In the genomic region with DNA sequence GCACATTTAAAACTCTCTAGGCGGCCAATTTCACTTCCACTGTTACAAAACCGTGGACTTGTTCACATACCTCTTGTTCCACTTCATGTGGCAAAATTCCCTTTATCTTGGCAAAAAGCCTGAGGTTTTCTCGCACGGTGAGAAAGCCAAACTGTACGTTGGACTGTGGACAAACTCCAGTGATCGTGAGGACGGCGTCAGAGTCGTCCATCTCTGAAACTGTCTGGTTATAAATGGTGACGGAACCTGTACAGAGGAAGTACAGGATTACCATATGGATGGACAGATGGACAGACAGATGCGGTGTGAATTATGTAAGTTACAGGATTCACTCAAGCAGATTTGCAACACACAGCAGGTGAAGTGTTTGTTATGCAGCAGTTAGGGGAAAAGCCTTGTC, we compare ENCODE assay signal across 17 mouse cellular contexts. TPM values are rescaled to one million over a fixed set of nuclear protein-coding genes. Genes with fewer than 3 reads are reported as not detected.
DNase-seq lines count a peak whose midpoint lies in the region; ATAC-seq and TF ChIP-seq lines count a peak whose summit lies in the region.
"Had no signal": no experiment of that assay in that cellular context is flagged by ENCODE, and none has a peak within 500 bp of the region (broad histone marks: within the 10 kb centered on the region; RNA-seq: fewer than 3 reads in every experiment).

No protein-coding gene starts in this region.

- ATAC-seq in hindbrain, postnatal 0 days, result no peak
- no peak for ATAC-seq in hindbrain, embryonic 11.5 days (ENCODE audit: low FRiP score)
- ATAC-seq in liver, embryonic 11.5 days (replicated peaks; ENCODE audit: low FRiP score), result no peak

- peak; percentile 2 for DNase-seq in hindbrain, postnatal 0 days (ENCODE audit: low spot score)
- no peak for DNase-seq in hindbrain, embryonic 11.5 days (ENCODE audit: low spot score)
- peak; percentile 95 for DNase-seq in liver, adult 2 months (ENCODE audit: extremely low read depth, low read depth, low spot score)
- no peak for DNase-seq in liver, embryonic 11.5 days (ENCODE audit: low spot score)
- peak; percentile 47 for DNase-seq in brain, embryonic 14.5 days (ENCODE audit: low read depth)
- peak; percentile 32 to 35 for DNase-seq in kidney, postnatal 25 days
- no peak for DNase-seq in embryo, embryonic 9.5 days (ENCODE audit: extremely low spot score)
- DNase-seq: adrenal gland, postnatal 25 days; heart, adult 18-20 months; right cerebral cortex, postnatal 14 days had no signal

- H3K9me3 ChIP-seq in hindbrain, postnatal 0 days (ENCODE audit: low read length), result no peaks in the 10 kb centered on the region
- H3K9me3 ChIP-seq in hindbrain, embryonic 11.5 days (ENCODE audit: control insufficient read depth, low read length), result no peaks in the 10 kb centered on the region
- no peaks in the 10 kb centered on the region for H3K9me3 ChIP-seq in liver, embryonic 11.5 days (ENCODE audit: control insufficient read depth, low read length)
- H3K9me3 ChIP-seq: embryonic facial prominence, embryonic 13.5 days; forebrain, embryonic 10.5 days; midbrain, embryonic 10.5 days had no signal

- no peaks in the 10 kb centered on the region for H3K4me1 ChIP-seq in hindbrain, postnatal 0 days (ENCODE audit: insufficient read depth, low read length)
- no peaks in the 10 kb centered on the region for H3K4me1 ChIP-seq in hindbrain, embryonic 11.5 days (replicated peaks; ENCODE audit: control insufficient read depth, insufficient read depth, low read length)
- no peaks in the 10 kb centered on the region; the same call in 1 of the 2 replicates for H3K4me1 ChIP-seq in liver, adult 2 months (ENCODE audit: control insufficient read depth, insufficient read depth, low read length)
- H3K4me1 ChIP-seq in liver, embryonic 11.5 days (replicated peaks; ENCODE audit: control insufficient read depth, insufficient read depth, low read length), result no peaks in the 10 kb centered on the region
- H3K4me1 ChIP-seq: embryonic facial prominence, embryonic 13.5 days; forebrain, embryonic 10.5 days; midbrain, embryonic 10.5 days had no signal

- TF ChIP-seq CTCF in hindbrain, postnatal 0 days (IDR thresholded peaks at IDR 0.05; ENCODE audit: low read depth), result no peak
- TF ChIP-seq CTCF in liver, adult 2 months (IDR thresholded peaks at IDR 0.05; ENCODE audit: low read depth, low read length), result no peak
- TF ChIP-seq CTCF in brain, embryonic 14.5 days (IDR thresholded peaks at IDR 0.05; ENCODE audit: borderline replicate concordance, extremely low read depth, insufficient read depth, insufficient read length), result no peak

- no peaks in the 10 kb centered on the region for H3K79me2 ChIP-seq in liver, adult 2 months (ENCODE audit: control insufficient read depth, insufficient read depth, low read length)

- TF ChIP-seq POLR2A in liver, adult 2 months (IDR thresholded peaks at IDR 0.05; ENCODE audit: extremely low read depth, insufficient read depth, low read length), result no peak
- no peak for TF ChIP-seq POLR2A in brain, embryonic 14.5 days (IDR thresholded peaks at IDR 0.05; ENCODE audit: borderline replicate concordance, extremely low read depth, insufficient read depth, insufficient read length, poor library complexity, severe bottlenecking)

- H3K4me3 ChIP-seq in hindbrain, postnatal 0 days (ENCODE audit: low read length), result no peak overlapping the region
- H3K4me3 ChIP-seq in hindbrain, embryonic 11.5 days (ENCODE audit: low read depth, low read length), result no peak overlapping the region
- peak overlapping the region; percentile 27 for H3K4me3 ChIP-seq in liver, adult 2 months (ENCODE audit: insufficient read depth, low read depth, low read length)
- no peak overlapping the region for H3K4me3 ChIP-seq in liver, embryonic 11.5 days (ENCODE audit: low read depth, low read length)
- H3K4me3 ChIP-seq: embryonic facial prominence, embryonic 13.5 days; forebrain, embryonic 10.5 days; midbrain, embryonic 10.5 days; myocyte had no signal

- no peak overlapping the region for H3K27ac ChIP-seq in hindbrain, postnatal 0 days
- H3K27ac ChIP-seq in hindbrain, embryonic 11.5 days (ENCODE audit: low read depth, low read length), result no peak overlapping the region
- H3K27ac ChIP-seq in liver, adult 2 months (replicated peaks; ENCODE audit: insufficient read depth, low read depth, low read length), result peak overlapping the region; percentile 14; the same call in 1 of the 2 replicates
- H3K27ac ChIP-seq in liver, embryonic 11.5 days (ENCODE audit: low read depth, low read length), result no peak overlapping the region
- H3K27ac ChIP-seq: embryonic facial prominence, embryonic 13.5 days; forebrain, embryonic 10.5 days; hindbrain, embryonic 14.5 days; liver, embryonic 14.5 days; midbrain, embryonic 10.5 days had no signal

- no peak overlapping the region for H3K4me2 ChIP-seq in hindbrain, postnatal 0 days (ENCODE audit: low read depth, low read length)
- no peak overlapping the region for H3K4me2 ChIP-seq in hindbrain, embryonic 11.5 days (replicated peaks; ENCODE audit: low read depth, low read length)
- no peak overlapping the region for H3K4me2 ChIP-seq in liver, embryonic 11.5 days
- H3K4me2 ChIP-seq: embryonic facial prominence, embryonic 13.5 days; hindbrain, embryonic 14.5 days had no signal

- H3K9ac ChIP-seq in hindbrain, postnatal 0 days (replicated peaks; ENCODE audit: low read length), result no peak overlapping the region
- H3K9ac ChIP-seq in hindbrain, embryonic 11.5 days (ENCODE audit: low read depth, low read length), result no peak overlapping the region
- peak overlapping the region; percentile 17; the same call in 1 of the 2 replicates for H3K9ac ChIP-seq in liver, adult 2 months (ENCODE audit: low read depth, low read length)
- H3K9ac ChIP-seq in liver, embryonic 11.5 days (ENCODE audit: low read depth, low read length), result no peak overlapping the region
- H3K9ac ChIP-seq: embryonic facial prominence, embryonic 13.5 days; hindbrain, embryonic 14.5 days; liver, embryonic 14.5 days had no signal

- H3K27me3 ChIP-seq in hindbrain, postnatal 0 days (ENCODE audit: insufficient read depth, low read length), result no peaks in the 10 kb centered on the region
- no peaks in the 10 kb centered on the region for H3K27me3 ChIP-seq in hindbrain, embryonic 11.5 days (ENCODE audit: control insufficient read depth, insufficient read depth, low read length)
- no peaks in the 10 kb centered on the region for H3K27me3 ChIP-seq in liver, adult 2 months (ENCODE audit: control insufficient read depth, insufficient read depth, low read length)
- no peaks in the 10 kb centered on the region for H3K27me3 ChIP-seq in liver, embryonic 11.5 days (replicated peaks; ENCODE audit: control insufficient read depth, insufficient read depth, low read length)
- H3K27me3 ChIP-seq: embryonic facial prominence, embryonic 13.5 days had no signal

- no peaks in the 10 kb centered on the region for H3K36me3 ChIP-seq in hindbrain, postnatal 0 days (ENCODE audit: insufficient read depth, low read length)
- no peaks in the 10 kb centered on the region for H3K36me3 ChIP-seq in hindbrain, embryonic 11.5 days (ENCODE audit: control insufficient read depth, insufficient read depth, low read length)
- H3K36me3 ChIP-seq in liver, adult 2 months (ENCODE audit: control insufficient read depth, insufficient read depth, low read length), result peaks cover 4% of the 10 kb centered on the region; the same call in 1 of the 2 replicates
- no peaks in the 10 kb centered on the region for H3K36me3 ChIP-seq in liver, embryonic 11.5 days (ENCODE audit: control insufficient read depth, insufficient read depth, low read length)
- H3K36me3 ChIP-seq: forebrain, embryonic 10.5 days; midbrain, embryonic 10.5 days had no signal

- WGBS in hindbrain, postnatal 0 days, result 63% methylated on average over 11 of the region's 11 CpGs
- 92% methylated on average over 11 of the region's 11 CpGs for WGBS in hindbrain, embryonic 11.5 days
- WGBS in liver, adult 2 months, result 24% methylated on average over 11 of the region's 11 CpGs
- 85% methylated on average over 11 of the region's 11 CpGs for WGBS in liver, embryonic 11.5 days

RNA-seq across cellular contexts. Expression of a gene that starts 22.6 kb away (rescaled TPM):
- 6.8 and 7.6 TPM in 2 replicates for total RNA-seq in hindbrain, postnatal 0 days (2014; rRNA removed)
- 2.2 and 2.4 TPM in 2 replicates for polyA plus RNA-seq in hindbrain, postnatal 0 days (2015; fragmentation: Nextera tagmentation; extraction: Ambion mirVana)
- polyA plus RNA-seq in hindbrain, embryonic 11.5 days (2014; fragmentation: Nextera tagmentation; extraction: Ambion mirVana), result 5.1 and 5.8 TPM in 2 replicates
- total RNA-seq in liver, adult 2 months (2014; rRNA removed), result 3.6 and 4.1 TPM in 2 replicates
- polyA plus RNA-seq in liver, adult 2 months (2012; rRNA removed), result 0.34 and 0.43 TPM in 2 replicates
- 0.83 and 0.84 TPM in 2 replicates for polyA plus RNA-seq in liver, embryonic 11.5 days (2014; fragmentation: Nextera tagmentation; extraction: Ambion mirVana)
- 2.5 and 4.2 TPM in 2 replicates for polyA plus RNA-seq in brain, embryonic 14.5 days (2012; rRNA removed)
- total RNA-seq: MEL had no signal

RNA-seq across cellular contexts. Expression of a gene that starts 49.6 kb away (rescaled TPM):
- total RNA-seq in hindbrain, postnatal 0 days (2014; rRNA removed), result 0.78 and 1.2 TPM in 2 replicates
- 0.55 and 0.70 TPM in 2 replicates for polyA plus RNA-seq in hindbrain, postnatal 0 days (2015; fragmentation: Nextera tagmentation; extraction: Ambion mirVana)
- 0.03 and 0.12 TPM in 2 replicates for polyA plus RNA-seq in hindbrain, embryonic 11.5 days (2014; fragmentation: Nextera tagmentation; extraction: Ambion mirVana)
- total RNA-seq in liver, adult 2 months (2014; rRNA removed), result 141 and 146 TPM in 2 replicates
- 16.0 and 24.0 TPM in 2 replicates for polyA plus RNA-seq in liver, adult 2 months (2012; rRNA removed)
- 0.10 and 0.56 TPM in 2 replicates for polyA plus RNA-seq in liver, embryonic 11.5 days (2014; fragmentation: Nextera tagmentation; extraction: Ambion mirVana)
- polyA plus RNA-seq in brain, embryonic 14.5 days (2012; rRNA removed), result 1.2 and 1.8 TPM in 2 replicates
- total RNA-seq: MEL had no signal
- polyA plus RNA-seq: forebrain, embryonic 10.5 days; midbrain, embryonic 10.5 days had no signal

Comparison
In these comparisons a context has a peak if more than half of its experiments do, and no peak if none do; other contexts are left out.
1. DNase-seq: peak in hindbrain, postnatal 0 days (single experiment), liver, adult 2 months (single experiment), brain, embryonic 14.5 days (single experiment) and kidney, postnatal 25 days (2 of 2); none in hindbrain, embryonic 11.5 days (single experiment), liver, embryonic 11.5 days (single experiment) and embryo, embryonic 9.5 days (single experiment).